Mouse (Mus musculus): ENCODE measurements at regions not wholly inside any gene's neighbourhood (a gene's known extent, or its start where the extent isn't known, plus 50 kb on each side); places are given as distances from the start of the nearest gene placed in this dataset.

DNA sequence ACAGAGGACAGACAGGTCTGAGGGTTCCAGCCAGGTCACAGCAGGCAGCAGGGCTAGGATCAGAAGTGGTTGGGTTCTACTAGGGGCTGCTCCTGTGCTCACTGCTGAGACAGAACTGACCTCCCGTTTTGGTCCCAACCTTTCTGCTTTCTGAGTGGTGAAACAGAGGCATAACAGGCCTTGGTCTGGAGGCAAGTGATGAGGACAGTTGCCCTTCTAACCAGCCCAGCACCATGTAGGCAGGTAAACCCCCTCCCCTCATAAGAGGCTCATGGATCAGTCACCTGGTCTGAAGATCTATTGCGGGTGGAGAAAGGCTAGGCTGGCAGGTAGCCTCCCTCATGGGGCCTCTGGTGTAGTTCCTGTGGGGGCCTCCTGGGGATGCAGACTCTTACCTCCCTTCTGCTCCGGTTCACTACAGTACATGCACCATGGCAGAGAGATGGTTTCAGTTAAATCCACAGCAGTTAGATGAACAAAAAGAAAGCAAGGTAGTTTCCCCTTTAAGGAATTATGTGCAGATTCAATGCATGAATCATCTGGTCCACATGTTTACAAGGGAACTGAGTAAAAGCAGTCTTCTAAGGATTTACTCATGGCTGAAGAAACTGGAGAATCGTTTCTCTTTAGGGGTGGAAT lies 61.2 kb downstream of the Calml3 start:
- Histone ChIP-seq H3K27me3 (ENCODE audit: control insufficient read depth in 1 of 2, insufficient read depth in 2 of 2, low read length in 2 of 2) (no peaks in the 10 kb centered on the region), H3K27ac (ENCODE audit: control insufficient read depth, low read depth, low read length) (no peak overlapping the region), H3K9ac (ENCODE audit: control insufficient read depth, low read depth, low read length, poor library complexity, severe bottlenecking) (no peak overlapping the region), H3K79me2 (ENCODE audit: control insufficient read depth, insufficient read depth, low read length, poor library complexity) (no peaks in the 10 kb centered on the region), H3K4me3 (ENCODE audit: control insufficient read depth in 1 of 2, insufficient read depth in 1 of 2, low read depth in 2 of 2, low read length in 2 of 2) (no peak overlapping the region), H3K9me3 (replicated peaks; ENCODE audit: insufficient read depth, low read length) (no peaks in the 10 kb centered on the region), H3K4me1 (ENCODE audit: control insufficient read depth in 1 of 2, insufficient read depth in 2 of 2, low read length in 2 of 2) (peaks cover 0 to 4% of the 10 kb centered on the region in 2 experiments; a peak in 1 of 4 replicates), H3K36me3 (ENCODE audit: control insufficient read depth in 1 of 2, insufficient read depth in 2 of 2, low read length in 2 of 2) (peaks cover 0 to 2% of the 10 kb centered on the region in 2 experiments; a peak in 1 of 4 replicates)
- TF ChIP-seq JUND (IDR thresholded peaks at IDR 0.05; ENCODE audit: low read depth, low read length) (no peak), ZMIZ1 (IDR thresholded peaks at IDR 0.05; ENCODE audit: low read depth, low read length) (no peak), ELF1 (IDR thresholded peaks at IDR 0.05; ENCODE audit: low read depth, low read length) (no peak), CTCF (IDR thresholded peaks at IDR 0.05 in 2 of 3, conservative IDR thresholded peaks at IDR 0.05 in 1 of 3; ENCODE audit: control insufficient read depth in 1 of 3, insufficient read depth in 1 of 3, low read depth in 2 of 3, low read length in 3 of 3, poor library complexity in 1 of 3, severe bottlenecking in 1 of 3) (no peak), ZKSCAN1 (IDR thresholded peaks at IDR 0.05; ENCODE audit: low read depth, low read length) (no peak), NRF1 (IDR thresholded peaks at IDR 0.05; ENCODE audit: insufficient read depth, low read depth, low read length, poor library complexity, severe bottlenecking) (no peak), TBP (IDR thresholded peaks at IDR 0.05; ENCODE audit: low read depth, low read length) (no peak), CHD2 (IDR thresholded peaks at IDR 0.05; ENCODE audit: low read length) (no peak), SIN3A (IDR thresholded peaks at IDR 0.05; ENCODE audit: low read length) (no peak), RCOR1 (IDR thresholded peaks at IDR 0.05; ENCODE audit: low read depth, low read length) (no peak), ZNF384 (IDR thresholded peaks at IDR 0.05; ENCODE audit: low read depth, low read length) (no peak), TAL1 (IDR thresholded peaks at IDR 0.05; ENCODE audit: low read length) (no peak), SMC3 (IDR thresholded peaks at IDR 0.05; ENCODE audit: low read depth, low read length) (no peak), TCF12 (IDR thresholded peaks at IDR 0.05; ENCODE audit: low read depth, low read length) (no peak), ETS1 (IDR thresholded peaks at IDR 0.05; ENCODE audit: low read depth, low read length) (no peak), KAT2A (conservative IDR thresholded peaks at IDR 0.05; ENCODE audit: low read depth, low read length) (no peak), MYC (IDR thresholded peaks at IDR 0.05; ENCODE audit: low read depth, low read length) (no peak), GATA1 (IDR thresholded peaks at IDR 0.05; ENCODE audit: low read depth, low read length) (no peak), E2F4 (IDR thresholded peaks at IDR 0.05; ENCODE audit: borderline replicate concordance, low read depth, low read length) (no peak)
- DNase-seq (ENCODE audit: low read depth, low spot score) = peak; percentile 12

DNA sequence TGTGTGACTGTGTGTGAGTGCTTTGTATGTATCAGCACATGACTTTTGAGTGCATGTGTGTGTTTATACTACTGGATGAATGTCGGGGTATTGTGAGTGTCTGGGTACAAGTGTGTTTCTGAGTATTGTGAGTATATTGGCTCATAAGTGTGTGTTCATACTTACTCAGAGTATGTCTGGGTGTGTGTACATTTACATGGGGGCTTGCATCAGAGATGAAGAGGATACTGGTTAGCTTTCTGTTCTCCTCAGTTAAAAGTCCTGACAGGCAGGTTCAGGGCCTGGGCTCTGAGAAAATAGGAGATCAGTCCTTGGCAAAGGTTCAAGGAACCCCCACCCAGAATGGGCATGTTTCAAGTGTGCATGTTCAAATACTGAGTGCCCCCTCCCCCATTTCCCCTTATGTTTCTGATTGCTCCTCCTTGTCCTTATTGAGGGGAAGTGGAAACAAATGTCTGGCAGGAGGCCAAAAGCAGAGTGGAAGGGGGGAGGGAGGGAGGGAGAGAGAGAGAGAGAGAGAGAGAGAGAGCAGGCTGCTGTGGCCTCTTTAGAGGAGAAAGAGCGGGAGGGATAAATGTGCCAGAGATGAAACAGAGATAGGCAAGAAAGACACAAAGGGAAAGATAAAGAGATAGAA lies 61.9 kb downstream of the Calml3 start:
- Histone ChIP-seq H3K4me1 (ENCODE audit: control insufficient read depth in 1 of 2, insufficient read depth in 2 of 2, low read length in 2 of 2) (peaks cover 0 to 4% of the 10 kb centered on the region in 2 experiments; a peak in 1 of 4 replicates), H3K27me3 (ENCODE audit: control insufficient read depth in 1 of 2, insufficient read depth in 2 of 2, low read length in 2 of 2) (no peaks in the 10 kb centered on the region)
- DNase-seq (ENCODE audit: low read depth, low spot score) = peak; percentile 60

More for the DNA sequence above, 61.9 kb downstream of the Calml3 start:
- Histone ChIP-seq H3K27ac (ENCODE audit: control insufficient read depth, low read depth, low read length) (no peak overlapping the region), H3K4me3 (ENCODE audit: control insufficient read depth in 1 of 2, insufficient read depth in 1 of 2, low read depth in 2 of 2, low read length in 2 of 2) (no peak overlapping the region), H3K79me2 (ENCODE audit: control insufficient read depth, insufficient read depth, low read length, poor library complexity) (no peaks in the 10 kb centered on the region), H3K9me3 (replicated peaks; ENCODE audit: insufficient read depth, low read length) (no peaks in the 10 kb centered on the region), H3K9ac (ENCODE audit: control insufficient read depth, low read depth, low read length, poor library complexity, severe bottlenecking) (no peak overlapping the region), H3K36me3 (ENCODE audit: control insufficient read depth in 1 of 2, insufficient read depth in 2 of 2, low read length in 2 of 2) (peaks cover 0 to 2% of the 10 kb centered on the region in 2 experiments; a peak in 1 of 4 replicates)
- TF ChIP-seq MAX (IDR thresholded peaks at IDR 0.05; ENCODE audit: low read length) = no peak
- no peak for TF ChIP-seq RCOR1 (IDR thresholded peaks at IDR 0.05; ENCODE audit: low read depth, low read length)
- no peak for TF ChIP-seq UBTF (IDR thresholded peaks at IDR 0.05; ENCODE audit: borderline replicate concordance, insufficient read depth, low read depth, low read length)
- TF ChIP-seq CHD2 (IDR thresholded peaks at IDR 0.05; ENCODE audit: low read length) = no peak
- TF ChIP-seq ETS1 (IDR thresholded peaks at IDR 0.05; ENCODE audit: low read depth, low read length) = no peak
- TF ChIP-seq MAZ (IDR thresholded peaks at IDR 0.05; ENCODE audit: low read depth, low read length) = 0 out of 2 replicates have a peak, but pooled peaks have one; percentile 23
